ENCODE assay signal across 8 mouse cellular contexts in the genomic region with DNA sequence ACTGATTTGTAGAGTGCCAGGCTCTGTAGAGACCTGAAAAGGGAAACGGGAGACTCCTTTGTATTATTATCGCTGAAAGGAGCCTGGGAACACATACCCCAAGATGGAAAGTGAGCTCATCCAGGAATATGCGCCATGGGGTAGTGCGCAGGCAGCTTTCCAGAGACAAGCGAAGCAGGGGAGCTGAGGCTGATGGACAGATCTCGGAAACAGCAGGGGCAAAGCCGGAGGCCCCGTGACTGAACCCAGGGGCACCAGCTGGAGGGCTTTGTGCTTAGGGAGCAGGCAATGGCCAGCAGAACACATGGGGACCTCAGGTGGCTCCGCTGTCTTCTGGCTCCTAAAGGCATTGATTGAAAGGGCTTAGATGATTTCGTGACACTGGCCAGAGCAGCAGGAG. TPM values are rescaled to one million over a fixed set of nuclear protein-coding genes. Genes with fewer than 3 reads are reported as not detected.
DNase-seq lines count a peak whose midpoint lies in the region; ATAC-seq and TF ChIP-seq lines count a peak whose summit lies in the region.
"Had no signal": no experiment of that assay in that cellular context is flagged by ENCODE, and none has a peak within 500 bp of the region (broad histone marks: within the 10 kb centered on the region; RNA-seq: fewer than 3 reads in every experiment).

No protein-coding gene starts in this region.

- H3K36me3 ChIP-seq in forebrain, postnatal 0 days (ENCODE audit: insufficient read depth), result no peaks in the 10 kb centered on the region
- H3K36me3 ChIP-seq in midbrain, embryonic 12.5 days, result no peaks in the 10 kb centered on the region

- peak; percentile 41; the same call in 1 of the 2 replicates for ATAC-seq in cerebellum, adult (ENCODE audit: insufficient number of reproducible peaks, low FRiP score, low TSS enrichment)
- peak; percentile 59 for ATAC-seq in forebrain, postnatal 0 days
- ATAC-seq in midbrain, embryonic 12.5 days (ENCODE audit: low FRiP score, low read depth), result peak; percentile 77

- H3K4me2 ChIP-seq in forebrain, postnatal 0 days (ENCODE audit: low read depth), result peak overlapping the region; percentile 36; the same call in 1 of the 2 replicates
- peak overlapping the region; percentile 21 for H3K4me2 ChIP-seq in midbrain, embryonic 12.5 days (replicated peaks)

- H3K9me3 ChIP-seq in forebrain, postnatal 0 days (ENCODE audit: low read length), result no peaks in the 10 kb centered on the region
- no peaks in the 10 kb centered on the region for H3K9me3 ChIP-seq in midbrain, embryonic 12.5 days

- no peaks in the 10 kb centered on the region for H3K27me3 ChIP-seq in forebrain, postnatal 0 days (ENCODE audit: insufficient read depth, low read length)
- peaks cover 4% of the 10 kb centered on the region; the same call in 1 of the 2 replicates for H3K27me3 ChIP-seq in midbrain, embryonic 12.5 days

- no peak overlapping the region for H3K4me3 ChIP-seq in forebrain, postnatal 0 days (ENCODE audit: low read depth, low read length)
- H3K4me3 ChIP-seq in midbrain, embryonic 12.5 days, result no peak overlapping the region

- TF ChIP-seq CTCF in forebrain, postnatal 0 days (IDR thresholded peaks at IDR 0.05; ENCODE audit: low read depth), result no peak

- WGBS in forebrain, postnatal 0 days, result 10% methylated on average over 10 of the region's 10 CpGs
- whole genome bisulfite sequencing in midbrain, embryonic 12.5 days, result 2% methylated on average over 10 of the region's 10 CpGs

- peak overlapping the region; percentile 54 for H3K27ac ChIP-seq in forebrain, postnatal 0 days (ENCODE audit: low read depth, low read length)
- H3K27ac ChIP-seq in midbrain, embryonic 12.5 days (replicated peaks), result peak overlapping the region; percentile 90
- H3K27ac ChIP-seq: liver, embryonic 14.5 days had no signal

- peak; percentile 70 for DNase-seq in cerebellum, adult 8-10 months
- DNase-seq in forebrain, postnatal 0 days, result peak; percentile 73
- no peak for DNase-seq in kidney, postnatal 14 days
- no peak for DNase-seq in c-Kit-positive CD71-positive TER-119-positive erythroid progenitor cells, embryonic 14.5 days (ENCODE audit: low spot score)
- no peak for DNase-seq in adrenal gland, postnatal 14 days

- H3K9ac ChIP-seq in forebrain, postnatal 0 days, result peak overlapping the region; percentile 28
- no peak overlapping the region for H3K9ac ChIP-seq in midbrain, embryonic 12.5 days (replicated peaks)
- H3K9ac ChIP-seq: liver, embryonic 14.5 days had no signal

- H3K4me1 ChIP-seq in forebrain, postnatal 0 days (ENCODE audit: insufficient read depth), result peaks cover 11% of the 10 kb centered on the region
- H3K4me1 ChIP-seq in midbrain, embryonic 12.5 days, result peaks cover 39% of the 10 kb centered on the region

RNA-seq across cellular contexts. Expression of gene Wscd2, which starts 13.1 kb away (rescaled TPM):
- total RNA-seq in forebrain, postnatal 0 days (2014; rRNA removed), result 24.4 and 25.1 TPM in 2 replicates
- 8.1 and 10.2 TPM in 2 replicates for polyA plus RNA-seq in forebrain, postnatal 0 days (2015; fragmentation: Nextera tagmentation; extraction: Ambion mirVana)
- polyA plus RNA-seq in midbrain, embryonic 12.5 days (2016; fragmentation: Nextera tagmentation; extraction: Ambion mirVana), result 14.2 and 16.0 TPM in 2 replicates
- 5.1 and 6.5 TPM in 2 replicates for total RNA-seq in adrenal gland, postnatal 14 days (2021)

Comparison
In these comparisons a context has a peak if more than half of its experiments do, and no peak if none do; other contexts are left out.
1. DNase-seq: peak in cerebellum, adult 8-10 months (single experiment) and forebrain, postnatal 0 days (single experiment); none in kidney, postnatal 14 days (single experiment), c-Kit-positive CD71-positive TER-119-positive erythroid progenitor cells, embryonic 14.5 days (single experiment) and adrenal gland, postnatal 14 days (single experiment).
2. Peak in every context shown above with its lines, with median percentiles within 50 percentile points of each other: ATAC-seq.